Mouse (Mus musculus): ENCODE measurements around the gene Tmigd3. TPM values are rescaled to one million over a fixed set of nuclear protein-coding genes. Genes with fewer than 3 reads are reported as not detected.

Tmigd3 gene
- polyA plus RNA-seq, 1 experiment: not detected

DNA sequence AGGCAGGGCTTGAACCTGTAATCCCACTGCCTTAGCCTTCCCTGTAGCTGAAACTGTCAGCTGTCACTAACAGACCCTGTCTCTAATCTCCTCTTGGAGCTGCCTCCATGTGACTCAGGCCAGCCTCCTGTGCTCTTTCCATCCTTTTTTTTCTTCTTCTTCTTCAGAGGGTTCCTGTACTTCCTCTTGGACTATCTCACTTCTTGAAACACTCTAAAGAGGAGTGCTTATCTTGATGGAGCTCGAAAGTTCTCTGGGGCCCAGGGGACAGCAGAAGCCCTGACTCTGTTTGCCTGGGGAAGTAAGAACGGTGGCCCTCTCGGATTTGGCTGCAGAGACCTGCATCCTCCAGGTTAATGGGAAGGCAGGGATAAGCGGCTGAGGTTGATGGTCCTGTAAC, 33.5 kb downstream of the Tmigd3 start:
- Histone ChIP-seq H3K27me3 (ENCODE audit: control insufficient read depth, insufficient read depth, insufficient read length) (peaks cover 6% of the 10 kb centered on the region), H3K79me3 (ENCODE audit: low read depth) (no peaks in the 10 kb centered on the region), H3ac (ENCODE audit: control insufficient read depth, insufficient read length, low read depth) (no peak overlapping the region), H3K79me2 (ENCODE audit: control insufficient read depth, insufficient read depth) (no peaks in the 10 kb centered on the region), H3K36me3 (ENCODE audit: control insufficient read depth, insufficient read depth) (no peaks in the 10 kb centered on the region), H3K4me3 (ENCODE audit: insufficient read depth, poor library complexity, severe bottlenecking) (no peak overlapping the region)
- no peak for TF ChIP-seq CEBPB (IDR thresholded peaks at IDR 0.05; ENCODE audit: low read depth)
- TF ChIP-seq MYOD1 (IDR thresholded peaks at IDR 0.05; ENCODE audit: control insufficient read depth, insufficient read length, low read depth): no peak
- no peak for TF ChIP-seq FOSL1 (IDR thresholded peaks at IDR 0.05; ENCODE audit: insufficient read depth, low read length, poor library complexity, severe bottlenecking)
- TF ChIP-seq USF1 (IDR thresholded peaks at IDR 0.05; ENCODE audit: low read depth): no peak
- TF ChIP-seq MYOG (IDR thresholded peaks at IDR 0.05; ENCODE audit: control insufficient read depth, extremely low read depth, insufficient read length): no peak
- TF ChIP-seq CTCF (IDR thresholded peaks at IDR 0.05; ENCODE audit: control insufficient read depth, insufficient read depth, insufficient read length): no peak
- no peak for TF ChIP-seq MAX (IDR thresholded peaks at IDR 0.05)

DNA sequence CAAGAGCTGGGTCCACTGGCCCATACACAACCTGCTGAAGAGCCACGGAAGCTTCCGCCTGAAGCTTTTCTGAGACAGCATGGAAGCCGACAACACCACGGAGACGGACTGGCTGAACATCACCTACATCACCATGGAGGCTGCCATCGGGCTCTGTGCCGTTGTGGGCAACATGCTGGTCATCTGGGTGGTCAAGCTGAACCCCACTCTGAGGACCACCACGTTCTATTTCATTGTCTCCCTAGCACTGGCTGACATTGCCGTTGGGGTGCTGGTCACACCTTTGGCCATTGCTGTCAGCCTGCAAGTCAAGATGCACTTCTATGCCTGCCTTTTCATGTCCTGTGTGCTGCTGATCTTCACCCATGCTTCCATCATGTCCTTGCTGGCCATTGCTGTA, 34.0 kb downstream of the Tmigd3 start:
- Histone ChIP-seq H3K27me3 (ENCODE audit: control insufficient read depth, insufficient read depth, insufficient read length) (peaks cover 6% of the 10 kb centered on the region), H3K79me3 (ENCODE audit: low read depth) (no peaks in the 10 kb centered on the region)
- no peak for TF ChIP-seq MAX (IDR thresholded peaks at IDR 0.05)
- TF ChIP-seq CTCF (IDR thresholded peaks at IDR 0.05; ENCODE audit: control insufficient read depth, insufficient read depth, insufficient read length): no peak
- no peak for TF ChIP-seq FOSL1 (IDR thresholded peaks at IDR 0.05; ENCODE audit: insufficient read depth, low read length, poor library complexity, severe bottlenecking)
- TF ChIP-seq MYOG (IDR thresholded peaks at IDR 0.05; ENCODE audit: control insufficient read depth, extremely low read depth, insufficient read length): no peak
- TF ChIP-seq USF1 (IDR thresholded peaks at IDR 0.05; ENCODE audit: low read depth): no peak
- no peak for TF ChIP-seq MYOD1 (IDR thresholded peaks at IDR 0.05; ENCODE audit: control insufficient read depth, insufficient read length, low read depth)
- no peak for TF ChIP-seq CEBPB (IDR thresholded peaks at IDR 0.05; ENCODE audit: low read depth)

DNA sequence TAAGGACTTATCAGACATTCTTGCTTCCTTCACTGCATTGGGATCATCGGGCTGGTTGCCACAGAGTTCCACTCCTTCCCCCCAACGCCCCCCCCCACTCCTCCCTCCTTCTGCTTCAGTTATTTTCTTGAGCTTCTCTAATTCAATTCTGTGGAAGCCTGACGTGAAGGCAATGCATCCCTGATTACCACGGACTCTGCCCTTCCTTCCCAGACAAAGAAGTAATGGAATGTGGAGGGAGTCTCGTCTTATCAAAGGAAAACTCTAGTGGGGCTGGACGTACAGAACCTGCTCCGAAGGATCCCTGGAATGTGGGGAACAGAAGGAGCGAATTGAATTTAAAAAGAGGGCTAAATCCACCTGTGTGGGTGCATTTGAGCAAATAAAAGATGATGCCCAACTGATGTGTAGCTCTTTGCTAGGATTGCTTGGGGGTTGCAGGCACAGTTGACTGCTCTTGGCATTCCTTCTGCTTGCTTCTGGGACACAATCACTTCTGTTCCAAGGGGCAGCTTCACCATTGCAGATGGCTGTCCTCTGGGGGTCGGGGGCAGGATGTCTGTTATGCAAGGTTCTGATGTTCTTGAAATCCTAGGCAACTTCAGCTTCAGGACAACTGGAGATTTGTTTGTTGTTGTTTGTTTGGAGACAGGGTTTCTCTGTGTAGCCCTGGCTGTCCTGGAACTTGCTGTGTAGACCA, 37.4 kb downstream of the Tmigd3 start:
- H3K4me3 ChIP-seq (ENCODE audit: insufficient read depth, poor library complexity, severe bottlenecking): no peak overlapping the region
- no peak for TF ChIP-seq MYOD1 (IDR thresholded peaks at IDR 0.05; ENCODE audit: control insufficient read depth, insufficient read length, low read depth)
- no peak for TF ChIP-seq MYOG (IDR thresholded peaks at IDR 0.05; ENCODE audit: control insufficient read depth, extremely low read depth, insufficient read length)
- TF ChIP-seq CEBPB (IDR thresholded peaks at IDR 0.05; ENCODE audit: low read depth): no peak
- TF ChIP-seq USF1 (IDR thresholded peaks at IDR 0.05; ENCODE audit: low read depth): no peak
- no peak for TF ChIP-seq CTCF (IDR thresholded peaks at IDR 0.05; ENCODE audit: control insufficient read depth, insufficient read depth, insufficient read length)
- TF ChIP-seq MAX (IDR thresholded peaks at IDR 0.05): no peak
- no peak for TF ChIP-seq FOSL1 (IDR thresholded peaks at IDR 0.05; ENCODE audit: insufficient read depth, low read length, poor library complexity, severe bottlenecking)
- no peaks in the 10 kb centered on the region for H3K79me2 ChIP-seq (ENCODE audit: control insufficient read depth, insufficient read depth)
- peaks cover 13% of the 10 kb centered on the region for H3K27me3 ChIP-seq (ENCODE audit: control insufficient read depth, insufficient read depth, insufficient read length)
- H3K36me3 ChIP-seq (ENCODE audit: control insufficient read depth, insufficient read depth): no peaks in the 10 kb centered on the region
- H3K79me3 ChIP-seq (ENCODE audit: low read depth): no peaks in the 10 kb centered on the region
- H3ac ChIP-seq (ENCODE audit: control insufficient read depth, insufficient read length, low read depth): no peak overlapping the region

More for the DNA sequence above, 34.0 kb downstream of the Tmigd3 start:
- H3K79me2 ChIP-seq (ENCODE audit: control insufficient read depth, insufficient read depth): no peaks in the 10 kb centered on the region
- no peaks in the 10 kb centered on the region for H3K36me3 ChIP-seq (ENCODE audit: control insufficient read depth, insufficient read depth)
- no peak overlapping the region for H3ac ChIP-seq (ENCODE audit: control insufficient read depth, insufficient read length, low read depth)
- no peak overlapping the region for H3K4me3 ChIP-seq (ENCODE audit: insufficient read depth, poor library complexity, severe bottlenecking)

DNA sequence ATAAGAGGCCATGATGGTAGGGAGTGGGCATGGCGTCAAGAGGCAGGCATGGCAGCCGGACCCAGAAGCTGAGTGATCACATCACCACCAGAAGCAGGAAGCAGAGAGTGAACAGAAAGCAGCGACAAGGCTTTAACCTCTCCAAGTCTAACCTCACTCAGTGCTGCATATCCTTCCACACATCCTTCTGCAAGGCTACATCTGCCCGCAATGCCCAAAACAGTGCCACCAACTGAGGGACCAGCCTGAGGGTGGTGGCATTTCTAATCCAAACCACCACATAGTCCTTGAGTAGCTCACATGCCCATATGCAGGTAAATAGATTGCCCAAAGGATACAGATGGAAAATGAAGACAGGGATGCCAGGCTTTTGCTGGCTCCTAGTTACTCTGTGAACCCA, 38.3 kb downstream of the Tmigd3 start:
- no peaks in the 10 kb centered on the region for H3K36me3 ChIP-seq (ENCODE audit: control insufficient read depth, insufficient read depth)
- H3K4me3 ChIP-seq (ENCODE audit: insufficient read depth, poor library complexity, severe bottlenecking): no peak overlapping the region
- H3K79me3 ChIP-seq (ENCODE audit: low read depth): no peaks in the 10 kb centered on the region
- no peak overlapping the region for H3ac ChIP-seq (ENCODE audit: control insufficient read depth, insufficient read length, low read depth)
- no peaks in the 10 kb centered on the region for H3K79me2 ChIP-seq (ENCODE audit: control insufficient read depth, insufficient read depth)
- TF ChIP-seq USF1 (IDR thresholded peaks at IDR 0.05; ENCODE audit: low read depth) (no peak), MYOD1 (IDR thresholded peaks at IDR 0.05; ENCODE audit: control insufficient read depth, insufficient read length, low read depth) (no peak), CTCF (IDR thresholded peaks at IDR 0.05; ENCODE audit: control insufficient read depth, insufficient read depth, insufficient read length) (no peak), MYOG (IDR thresholded peaks at IDR 0.05; ENCODE audit: control insufficient read depth, extremely low read depth, insufficient read length) (no peak), MAX (IDR thresholded peaks at IDR 0.05) (no peak), FOSL1 (IDR thresholded peaks at IDR 0.05; ENCODE audit: insufficient read depth, low read length, poor library complexity, severe bottlenecking) (no peak), CEBPB (IDR thresholded peaks at IDR 0.05; ENCODE audit: low read depth) (no peak)
- H3K27me3 ChIP-seq (ENCODE audit: control insufficient read depth, insufficient read depth, insufficient read length): peaks cover 13% of the 10 kb centered on the region

DNA sequence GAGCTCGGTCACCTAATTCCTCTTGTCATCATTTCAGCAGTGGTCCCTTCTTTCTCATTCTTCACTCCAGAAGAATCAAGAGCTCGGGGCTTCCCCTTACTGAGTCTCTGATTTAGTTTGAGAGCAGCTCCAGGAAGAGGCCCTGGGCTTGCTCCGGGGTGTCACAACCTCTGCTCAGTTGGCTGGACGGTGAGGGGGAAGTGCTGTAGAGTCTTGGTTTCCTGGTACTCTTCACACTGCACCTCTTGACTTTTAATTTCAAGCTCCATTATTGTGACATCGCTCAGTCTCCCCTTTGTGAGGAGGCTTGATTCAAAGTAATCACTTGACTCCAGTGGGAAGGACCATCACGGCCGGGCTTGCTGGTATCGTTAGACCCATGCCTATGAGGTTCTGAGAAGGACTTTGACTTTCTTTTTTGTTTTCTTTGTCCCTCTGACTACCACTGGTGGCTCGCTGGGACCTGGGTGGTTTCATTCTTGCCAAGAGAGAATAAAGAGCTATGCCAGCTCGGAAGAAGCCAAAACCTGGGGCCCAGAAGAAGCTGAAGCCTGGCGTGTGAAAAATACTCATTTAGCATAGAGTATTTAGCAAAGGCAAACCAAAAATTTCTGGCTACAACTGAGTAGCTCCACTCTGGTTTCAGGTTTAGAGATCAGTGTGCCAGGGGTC, 40.0 kb downstream of the Tmigd3 start:
- H3K79me2 ChIP-seq (ENCODE audit: control insufficient read depth, insufficient read depth): no peaks in the 10 kb centered on the region
- no peak for TF ChIP-seq MAX (IDR thresholded peaks at IDR 0.05)
- no peak for TF ChIP-seq MYOD1 (IDR thresholded peaks at IDR 0.05; ENCODE audit: control insufficient read depth, insufficient read length, low read depth)
- TF ChIP-seq USF1 (IDR thresholded peaks at IDR 0.05; ENCODE audit: low read depth): no peak
- no peak for TF ChIP-seq CEBPB (IDR thresholded peaks at IDR 0.05; ENCODE audit: low read depth)
- TF ChIP-seq MYOG (IDR thresholded peaks at IDR 0.05; ENCODE audit: control insufficient read depth, extremely low read depth, insufficient read length): no peak
- TF ChIP-seq FOSL1 (IDR thresholded peaks at IDR 0.05; ENCODE audit: insufficient read depth, low read length, poor library complexity, severe bottlenecking): no peak
- no peak overlapping the region for H3ac ChIP-seq (ENCODE audit: control insufficient read depth, insufficient read length, low read depth)
- H3K79me3 ChIP-seq (ENCODE audit: low read depth): no peaks in the 10 kb centered on the region
- H3K4me3 ChIP-seq (ENCODE audit: insufficient read depth, poor library complexity, severe bottlenecking): no peak overlapping the region
- H3K27me3 ChIP-seq (ENCODE audit: control insufficient read depth, insufficient read depth, insufficient read length): peaks cover 7% of the 10 kb centered on the region
- no peaks in the 10 kb centered on the region for H3K36me3 ChIP-seq (ENCODE audit: control insufficient read depth, insufficient read depth)
